Mouse (Mus musculus) small intestine, adult 2 months (tissue): ENCODE data around the gene Islr.

Experiments used
- CTCF ChIP-seq: fragments of 200-500 bp; IDR thresholded peaks from 2 replicates; pipeline ENCODE4 v1.5.1; 2012; ENCODE audit warnings: low read depth, mild to moderate bottlenecking, control low read depth, inconsistent platforms, low read length, moderate library complexity, mixed read lengths; ENCODE audit not compliant: insufficient replicate concordance, insufficient read length; ENCODE audit errors: extremely low read depth
- POLR2A ChIP-seq: fragments of 200-500 bp; IDR thresholded peaks from 2 replicates; pipeline ENCODE4 v1.6.1; 2012; ENCODE audit warnings: low read depth, mild to moderate bottlenecking, control low read depth, inconsistent platforms, low read length, moderate library complexity

DNA sequence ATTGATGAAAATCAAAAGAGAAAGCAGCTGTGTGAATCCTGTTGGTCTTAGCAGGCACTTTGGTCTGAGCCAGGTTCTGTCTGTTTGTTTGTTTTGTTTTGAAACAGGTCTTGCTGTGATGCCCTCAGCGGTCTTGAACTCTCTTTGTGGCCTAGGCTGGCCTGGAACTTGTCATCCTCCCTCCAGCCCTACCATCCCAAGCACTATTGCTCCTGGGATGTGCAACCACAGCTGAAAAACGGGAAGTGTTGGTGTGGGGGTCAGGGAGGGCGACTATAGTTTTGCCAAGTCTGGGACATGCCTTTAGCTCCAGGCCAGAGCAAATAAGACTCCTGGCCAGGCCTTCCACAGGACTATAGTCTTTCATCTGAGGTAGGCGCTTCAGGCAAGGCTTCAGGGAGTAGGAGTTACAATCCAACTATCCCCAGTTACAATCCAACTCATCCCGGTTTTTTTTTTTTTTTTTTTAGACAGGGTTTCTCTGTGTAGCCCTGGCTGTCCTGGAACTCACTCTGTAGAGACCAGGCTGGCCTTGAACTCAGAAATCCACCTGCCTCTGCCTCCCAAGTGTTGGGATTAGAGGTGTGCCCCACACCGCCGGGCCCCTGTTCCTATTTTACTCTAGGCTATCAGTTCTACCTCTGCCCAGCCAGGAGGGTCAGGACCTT lies 44.8 kb upstream of the Islr start:
- TF ChIP-seq CTCF (no peak), POLR2A (no peak)
